Comparison of ENCODE assay signal across 8 mouse cellular contexts in genomic region chr6:22002521-22003199, GRCm38 (mm10). TPM values are rescaled to one million over a fixed set of nuclear protein-coding genes. Genes with fewer than 3 reads are reported as not detected.
DNase-seq lines count a peak whose midpoint lies in the region; ATAC-seq lines count a peak whose summit lies in the region.

No protein-coding gene starts in this region.

- no peak for DNase-seq in kidney, adult 9 months
- no peak for DNase-seq in embryonic facial prominence, embryonic 10.5 days (ENCODE audit: low spot score)
- peak; percentile 7 for DNase-seq in hindbrain, embryonic 10.5 days (ENCODE audit: low spot score)
- DNase-seq in lung, postnatal 36 days, result peak; percentile 36
- DNase-seq in ovary, adult 18-20 months (ENCODE audit: low spot score), result no peak
- no peak for DNase-seq in retina, embryonic 14.5 days (ENCODE audit: low spot score)
- DNase-seq in embryo, embryonic 9.5 days (ENCODE audit: extremely low spot score), result no peak

- H3K36me3 ChIP-seq in kidney, embryonic 14.5 days (ENCODE audit: control insufficient read depth, insufficient read depth, low read length), result peaks cover 3% of the 10 kb centered on the region; the same call in 1 of the 2 replicates
- H3K36me3 ChIP-seq in embryonic facial prominence, embryonic 10.5 days (replicated peaks), result peaks cover 7% of the 10 kb centered on the region
- H3K36me3 ChIP-seq in hindbrain, embryonic 10.5 days, result no peaks in the 10 kb centered on the region

- WGBS in kidney, embryonic 14.5 days, result 45% methylated on average over 17 of the region's 17 CpGs
- WGBS in embryonic facial prominence, embryonic 10.5 days, result 33% methylated on average over 17 of the region's 17 CpGs
- WGBS in hindbrain, embryonic 10.5 days, result 33% methylated on average over 17 of the region's 17 CpGs

- ATAC-seq in kidney, embryonic 14.5 days (ENCODE audit: low FRiP score, low TSS enrichment), result peak; percentile 7; the same call in 1 of the 2 replicates

- no peak overlapping the region for H3K4me3 ChIP-seq in kidney, embryonic 14.5 days (ENCODE audit: low read length)
- H3K4me3 ChIP-seq in embryonic facial prominence, embryonic 10.5 days, result no peak overlapping the region; the same call in 1 of the 2 replicates
- H3K4me3 ChIP-seq in hindbrain, embryonic 10.5 days, result peak overlapping the region; percentile 20; the same call in 1 of the 2 replicates

- H3K27ac ChIP-seq in kidney, embryonic 14.5 days (ENCODE audit: low read depth, low read length), result peak overlapping the region; percentile 95
- peak overlapping the region; percentile 75 for H3K27ac ChIP-seq in embryonic facial prominence, embryonic 10.5 days (replicated peaks)
- peak overlapping the region; percentile 35; the same call in 1 of the 2 replicates for H3K27ac ChIP-seq in hindbrain, embryonic 10.5 days

- no peaks in the 10 kb centered on the region for H3K27me3 ChIP-seq in kidney, embryonic 14.5 days (ENCODE audit: control insufficient read depth, insufficient read depth, low read length)
- no peaks in the 10 kb centered on the region for H3K27me3 ChIP-seq in embryonic facial prominence, embryonic 10.5 days (replicated peaks; ENCODE audit: low read depth, poor library complexity, severe bottlenecking)
- H3K27me3 ChIP-seq in hindbrain, embryonic 10.5 days (ENCODE audit: insufficient read depth, poor library complexity, severe bottlenecking), result peaks cover 12% of the 10 kb centered on the region; the same call in 1 of the 2 replicates

- no peaks in the 10 kb centered on the region for H3K9me3 ChIP-seq in kidney, embryonic 14.5 days (ENCODE audit: control insufficient read depth, low read length)
- H3K9me3 ChIP-seq in embryonic facial prominence, embryonic 10.5 days, result no peaks in the 10 kb centered on the region
- H3K9me3 ChIP-seq in hindbrain, embryonic 10.5 days, result no peaks in the 10 kb centered on the region

- peak overlapping the region; percentile 22 for H3K4me2 ChIP-seq in kidney, embryonic 14.5 days (replicated peaks; ENCODE audit: low read depth, low read length)

- H3K4me1 ChIP-seq in kidney, embryonic 14.5 days (ENCODE audit: control insufficient read depth, insufficient read depth, low read length), result peaks cover 48% of the 10 kb centered on the region
- peaks cover 61% of the 10 kb centered on the region for H3K4me1 ChIP-seq in embryonic facial prominence, embryonic 10.5 days
- H3K4me1 ChIP-seq in hindbrain, embryonic 10.5 days (replicated peaks), result peaks cover 21% of the 10 kb centered on the region; the same call in 1 of the 2 replicates

- no peak overlapping the region for H3K9ac ChIP-seq in kidney, embryonic 14.5 days (ENCODE audit: low read depth, low read length)

RNA-seq across cellular contexts. Expression of gene Cped1, which starts 16.9 kb away (rescaled TPM):
- polyA plus RNA-seq in kidney, embryonic 14.5 days (2014; fragmentation: Nextera tagmentation; extraction: Ambion mirVana), result 59.7 and 67.9 TPM in 2 replicates
- polyA plus RNA-seq in embryonic facial prominence, embryonic 10.5 days (2016; fragmentation: Nextera tagmentation; extraction: Ambion mirVana), result 34.4 and 39.3 TPM in 2 replicates
- polyA plus RNA-seq in hindbrain, embryonic 10.5 days (2016; fragmentation: Nextera tagmentation; extraction: Ambion mirVana), result 13.7 and 15.7 TPM in 2 replicates

RNA-seq across cellular contexts. Expression of gene Ing3, which starts 53.3 kb away (rescaled TPM):
- 57.9 and 63.6 TPM in 2 replicates for polyA plus RNA-seq in kidney, embryonic 14.5 days (2014; fragmentation: Nextera tagmentation; extraction: Ambion mirVana)
- polyA plus RNA-seq in embryonic facial prominence, embryonic 10.5 days (2016; fragmentation: Nextera tagmentation; extraction: Ambion mirVana), result 56.0 and 56.7 TPM in 2 replicates
- polyA plus RNA-seq in hindbrain, embryonic 10.5 days (2016; fragmentation: Nextera tagmentation; extraction: Ambion mirVana), result 42.4 and 45.2 TPM in 2 replicates

Comparison
In these comparisons a context has a peak if more than half of its experiments do, and no peak if none do; other contexts are left out.
1. H3K27ac ChIP-seq: peak in every context shown above with its lines; median percentile 95 in kidney, embryonic 14.5 days; 75 in embryonic facial prominence, embryonic 10.5 days; 35 in hindbrain, embryonic 10.5 days.
2. DNase-seq: peak in hindbrain, embryonic 10.5 days (single experiment) and lung, postnatal 36 days (single experiment); none in kidney, adult 9 months (single experiment), embryonic facial prominence, embryonic 10.5 days (single experiment), ovary, adult 18-20 months (single experiment), retina, embryonic 14.5 days (single experiment) and embryo, embryonic 9.5 days (single experiment).